Mouse (Mus musculus): ENCODE data around the gene Ppp6r2. TPM values are rescaled to one million over a fixed set of nuclear protein-coding genes. Genes with fewer than 3 reads are reported as not detected.

The Ppp6r2 gene
- polyA plus RNA-seq, 1 experiment: 299 TPM

- WGBS: 94% methylated on average over 17 of the region's 17 CpGs
- no peak overlapping the region for H3K4me3 ChIP-seq (ENCODE audit: control insufficient read depth, insufficient read depth, low read length)
- no peaks in the 10 kb centered on the region for H3K36me3 ChIP-seq (ENCODE audit: control insufficient read depth, insufficient read depth, low read length)
- peaks cover 2% of the 10 kb centered on the region; the same call in 1 of the 2 replicates for H3K4me1 ChIP-seq (replicated peaks; ENCODE audit: control insufficient read depth, insufficient read depth, low read length)
- no peak overlapping the region for H3K27ac ChIP-seq (ENCODE audit: control insufficient read depth, insufficient read depth, low read length)
- TF ChIP-seq POLR2A (IDR thresholded peaks at IDR 0.05; ENCODE audit: control insufficient read depth, extremely low read depth, insufficient read depth, low read length, poor library complexity) (no peak), CTCF (IDR thresholded peaks at IDR 0.05; ENCODE audit: borderline replicate concordance, control insufficient read depth, extremely low read depth, insufficient read depth, low read length, poor library complexity) (no peak)
- H3K27me3 ChIP-seq (ENCODE audit: control insufficient read depth, insufficient read depth, low read length): no peaks in the 10 kb centered on the region
- DNase-seq: no peak
Measured at GRCm38 (mm10) chr15:89334774-89335537, 123.6 kb downstream of the Ppp6r2 start.

- Histone ChIP-seq H3K27me3 (ENCODE audit: control insufficient read depth, insufficient read depth, low read length) (no peaks in the 10 kb centered on the region), H3K36me3 (ENCODE audit: control insufficient read depth, insufficient read depth, low read length) (no peaks in the 10 kb centered on the region), H3K4me3 (ENCODE audit: control insufficient read depth, insufficient read depth, low read length) (no peak overlapping the region), H3K4me1 (replicated peaks; ENCODE audit: control insufficient read depth, insufficient read depth, low read length) (peaks cover 4% of the 10 kb centered on the region; the same call in 1 of the 2 replicates), H3K27ac (ENCODE audit: control insufficient read depth, insufficient read depth, low read length) (no peak overlapping the region)
- 94% methylated on average over 14 of the region's 14 CpGs for WGBS
- TF ChIP-seq CTCF (IDR thresholded peaks at IDR 0.05; ENCODE audit: borderline replicate concordance, control insufficient read depth, extremely low read depth, insufficient read depth, low read length, poor library complexity) (no peak), POLR2A (IDR thresholded peaks at IDR 0.05; ENCODE audit: control insufficient read depth, extremely low read depth, insufficient read depth, low read length, poor library complexity) (no peak)
- DNase-seq: no peak
Measured at GRCm38 (mm10) chr15:89336422-89336821, 125.1 kb downstream of the Ppp6r2 start.

Other genes starting within 250 kb of the Ppp6r2 start
- gene Mlc1, start 232.5 kb upstream of the Ppp6r2 start, polyA plus RNA-seq (2012; rRNA removed): 0.08 and 0.13 TPM in 2 replicates
- 0.20 and 2.2 TPM in 2 replicates for gene Mov10l1, start 228.6 kb upstream of the Ppp6r2 start, polyA plus RNA-seq (2012; rRNA removed)
- gene Panx2, start 151.8 kb upstream of the Ppp6r2 start, polyA plus RNA-seq (2012; rRNA removed): 0.04 and 0.15 TPM in 2 replicates
- gene Trabd, start 136.4 kb upstream of the Ppp6r2 start, polyA plus RNA-seq (2012; rRNA removed): 81.2 and 86.3 TPM in 2 replicates
- gene Selenoo, start 122.5 kb upstream of the Ppp6r2 start, polyA plus RNA-seq (2012; rRNA removed): 62.4 and 70.5 TPM in 2 replicates
- 97.4 and 98.9 TPM in 2 replicates for gene Tubgcp6, start 88.4 kb upstream of the Ppp6r2 start, polyA plus RNA-seq (2012; rRNA removed)
- gene Hdac10, start 82.9 kb upstream of the Ppp6r2 start, polyA plus RNA-seq (2012; rRNA removed): 82.9 and 94.4 TPM in 2 replicates
- gene Mapk12, start 70.8 kb upstream of the Ppp6r2 start, polyA plus RNA-seq (2012; rRNA removed): 2.9 and 3.1 TPM in 2 replicates
- 27.3 and 28.6 TPM in 2 replicates for gene Mapk11, start 61.9 kb upstream of the Ppp6r2 start, polyA plus RNA-seq (2012; rRNA removed)
- 42.8 and 54.6 TPM in 2 replicates for gene Plxnb2, start 30.8 kb upstream of the Ppp6r2 start, polyA plus RNA-seq (2012; rRNA removed)
- 42.3 and 50.1 TPM in 2 replicates for gene Dennd6b, start 15.1 kb upstream of the Ppp6r2 start, polyA plus RNA-seq (2012; rRNA removed)
- 899 TPM in 2 replicates for gene Sbf1, start 103.8 kb downstream of the Ppp6r2 start, polyA plus RNA-seq (2012; rRNA removed)
- gene Adm2, start 111.2 kb downstream of the Ppp6r2 start, polyA plus RNA-seq (2012; rRNA removed): 4.4 and 5.3 TPM in 2 replicates
- 0.82 and 2.7 TPM in 2 replicates for gene Miox, start 122.8 kb downstream of the Ppp6r2 start, polyA plus RNA-seq (2012; rRNA removed)
- gene Lmf2, start 144.1 kb downstream of the Ppp6r2 start, polyA plus RNA-seq (2012; rRNA removed): 129 and 146 TPM in 2 replicates
- 351 and 370 TPM in 2 replicates for gene Ncaph2, start 144.2 kb downstream of the Ppp6r2 start, polyA plus RNA-seq (2012; rRNA removed)
- 37.4 and 43.3 TPM in 2 replicates for gene Sco2, start 162.3 kb downstream of the Ppp6r2 start, polyA plus RNA-seq (2012; rRNA removed)
- gene Tymp, start 165.5 kb downstream of the Ppp6r2 start, polyA plus RNA-seq (2012; rRNA removed): 5.9 and 7.8 TPM in 2 replicates
- gene Odf3b, start 167.7 kb downstream of the Ppp6r2 start, polyA plus RNA-seq (2012; rRNA removed): 21.1 and 21.9 TPM in 2 replicates
- gene Klhdc7b, start 173.4 kb downstream of the Ppp6r2 start, polyA plus RNA-seq (2012; rRNA removed): 0.08 and 0.13 TPM in 2 replicates
- not detected in 2 replicates for gene Syce3, start 198.9 kb downstream of the Ppp6r2 start, polyA plus RNA-seq (2012; rRNA removed)
- 47.0 and 76.6 TPM in 2 replicates for gene Cpt1b, start 214.3 kb downstream of the Ppp6r2 start, polyA plus RNA-seq (2012; rRNA removed)
- 1.8 and 2.2 TPM in 2 replicates for gene C730034F03Rik, start 218.0 kb downstream of the Ppp6r2 start, polyA plus RNA-seq (2012; rRNA removed)
- gene Gm44502, start 218.1 kb downstream of the Ppp6r2 start, polyA plus RNA-seq (2012; rRNA removed): 3.2 TPM in 2 replicates
- gene Chkb, start 218.4 kb downstream of the Ppp6r2 start, polyA plus RNA-seq (2012; rRNA removed): 92.0 and 99.8 TPM in 2 replicates
- 0.11 and 0.13 TPM in 2 replicates for gene Mapk8ip2, start 242.4 kb downstream of the Ppp6r2 start, polyA plus RNA-seq (2012; rRNA removed)

Data from thymus, adult 2 months (tissue).